Mouse (Mus musculus) thymus, postnatal 14 days (tissue): ENCODE results near the gene Fgfr1op2.
"Not testable (repeated sequence)": the region's sequence is repeated elsewhere in the genome, so short reads cannot be mapped to it uniquely, and the experiment has no call there.

Experiments
- DNase-seq: peaks from one replicate; pipeline ENCODE4 v3.0.0; 2021

Gene Fgfr1op2

DNA sequence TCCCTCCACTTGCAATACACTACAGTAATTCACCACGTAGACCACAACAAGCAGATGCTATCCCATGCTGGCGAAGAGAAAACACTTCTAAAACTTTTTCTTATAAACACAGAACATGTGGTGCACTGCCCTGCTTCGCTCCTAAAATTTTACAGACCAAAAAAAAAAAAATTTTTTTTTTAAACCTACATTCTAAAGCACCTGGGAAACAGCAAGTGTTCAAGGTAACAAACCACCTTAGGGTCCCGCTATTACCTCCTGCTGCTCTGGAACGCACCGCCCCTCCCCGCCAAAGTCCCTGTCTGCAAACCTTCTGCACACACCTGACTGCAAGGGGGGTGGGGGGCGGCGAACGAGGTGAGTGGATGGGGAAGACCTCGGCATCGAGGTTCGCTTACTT lies at the start of gene Fgfr1op2:
Gene Fgfr1op2, plus strand, starts transcription at position 301 of the 400 bp plus-strand sequence.
- DNase-seq, result no peak

DNA sequence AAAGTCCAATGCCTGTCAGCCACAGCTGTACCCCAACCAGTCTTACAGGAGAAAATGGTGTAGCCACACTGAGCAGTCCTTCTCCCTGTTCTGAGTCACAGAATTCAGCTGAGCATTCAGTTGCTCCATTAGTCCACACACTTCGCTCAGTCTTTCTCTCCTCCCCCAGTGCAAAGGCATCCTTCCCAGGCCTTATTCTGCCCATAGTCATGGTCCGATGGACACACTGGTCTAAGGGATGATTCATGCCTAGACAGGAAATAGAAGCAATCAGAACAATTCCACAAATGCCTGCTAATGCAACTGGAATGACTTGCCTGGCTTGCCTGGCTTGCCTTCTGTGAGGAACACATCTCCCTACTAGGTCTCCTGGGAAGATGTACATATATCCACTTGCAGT lies 49.5 kb upstream of the Fgfr1op2 start:
- DNase-seq, result no peak

DNA sequence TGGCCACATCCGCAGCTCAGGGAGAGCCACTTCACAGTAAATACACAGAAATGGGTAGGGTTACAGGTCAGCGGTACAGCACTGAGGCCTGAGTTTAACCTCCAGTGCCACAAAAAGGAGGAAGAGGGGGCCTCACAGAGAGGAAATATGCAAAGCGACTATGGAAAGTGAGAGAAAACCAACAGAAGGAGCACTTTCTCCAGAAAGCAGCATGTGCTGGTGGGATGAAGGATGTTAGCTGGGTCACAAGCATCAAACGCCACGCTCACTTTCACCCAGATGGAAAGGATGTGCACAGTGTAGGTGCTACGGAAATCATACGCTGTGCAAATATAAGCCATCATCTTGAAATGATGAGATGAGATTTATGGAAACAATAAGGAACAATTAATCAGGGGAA lies 46.6 kb upstream of the Fgfr1op2 start:
- no peak for DNase-seq

DNA sequence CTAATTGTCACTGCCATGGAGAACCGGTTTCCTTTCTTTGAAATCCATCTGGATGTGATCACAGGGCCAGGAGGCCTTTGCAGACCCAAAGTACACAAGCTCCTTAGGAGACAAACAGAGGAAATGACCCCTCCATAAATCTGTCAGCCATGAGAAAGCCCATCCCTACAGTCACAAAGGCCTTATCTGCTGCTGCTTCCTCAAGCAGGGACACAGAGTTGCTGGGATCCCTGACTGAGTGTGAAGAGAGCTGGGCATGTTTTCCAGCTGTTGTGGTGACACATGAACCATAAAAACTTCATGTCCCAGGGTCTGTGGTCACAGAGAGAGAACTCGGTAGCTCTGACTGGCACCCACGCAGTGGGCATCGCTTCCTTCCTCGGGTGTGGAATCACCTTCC lies 46.2 kb upstream of the Fgfr1op2 start:
- no peak for DNase-seq

DNA sequence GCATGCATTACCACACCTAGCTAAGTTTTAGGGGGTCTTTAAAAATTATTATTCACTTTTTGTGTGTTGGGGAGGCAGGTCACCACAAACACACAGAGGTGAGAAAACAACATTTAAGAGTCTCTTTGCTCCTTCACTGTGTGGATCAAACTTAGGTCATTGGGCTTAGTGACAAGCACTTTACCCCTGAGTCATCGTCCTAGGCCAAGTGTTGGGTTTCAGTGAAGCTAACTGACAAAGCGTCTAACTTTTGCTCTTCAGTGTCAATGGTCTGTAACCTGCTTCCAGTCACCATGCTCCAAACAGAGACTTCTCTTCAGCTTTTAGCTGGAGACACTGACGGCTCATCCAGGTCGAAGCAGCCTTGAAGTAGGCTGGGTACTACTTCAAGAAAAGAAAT lies 43.9 kb upstream of the Fgfr1op2 start:
- DNase-seq, result no peak

DNA sequence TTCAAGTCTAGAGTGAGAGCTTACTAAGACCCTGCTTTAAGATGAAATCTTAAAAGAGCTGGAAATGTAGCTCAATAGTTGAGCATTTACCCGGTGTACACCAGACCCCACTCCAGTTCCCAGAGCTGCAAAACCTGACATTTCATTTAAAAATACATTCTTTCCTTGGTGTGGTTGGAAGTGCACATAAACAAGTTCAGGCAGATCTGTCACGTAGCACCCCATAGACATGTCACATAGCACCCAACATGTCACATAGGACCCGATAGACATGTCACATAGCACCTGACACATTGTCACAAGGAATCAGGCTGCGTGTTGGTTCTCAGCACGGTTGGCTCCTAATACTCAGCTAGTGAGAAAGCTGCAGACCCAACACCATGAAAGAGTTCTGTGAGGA lies 41.5 kb upstream of the Fgfr1op2 start:
- DNase-seq, result no peak

DNA sequence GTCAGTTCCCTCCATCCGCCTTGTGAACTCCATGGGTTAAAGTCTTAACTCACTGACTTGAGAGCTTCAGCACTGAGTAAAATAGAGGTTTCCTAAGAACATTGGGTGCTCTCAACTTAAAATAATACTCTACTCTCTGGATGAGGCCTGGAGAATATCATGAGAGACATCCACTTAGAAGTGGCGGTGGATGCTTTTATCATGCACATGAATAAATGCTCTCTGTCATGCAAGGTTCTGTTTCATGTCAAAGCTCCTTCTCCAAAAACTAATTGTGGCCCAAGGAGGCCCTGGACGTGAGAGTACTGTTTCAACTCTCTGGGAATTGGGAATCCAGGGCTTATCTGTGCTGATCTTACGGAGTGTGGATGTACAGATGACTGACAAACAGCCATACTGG lies 39.9 kb upstream of the Fgfr1op2 start:
- no peak for DNase-seq

DNA sequence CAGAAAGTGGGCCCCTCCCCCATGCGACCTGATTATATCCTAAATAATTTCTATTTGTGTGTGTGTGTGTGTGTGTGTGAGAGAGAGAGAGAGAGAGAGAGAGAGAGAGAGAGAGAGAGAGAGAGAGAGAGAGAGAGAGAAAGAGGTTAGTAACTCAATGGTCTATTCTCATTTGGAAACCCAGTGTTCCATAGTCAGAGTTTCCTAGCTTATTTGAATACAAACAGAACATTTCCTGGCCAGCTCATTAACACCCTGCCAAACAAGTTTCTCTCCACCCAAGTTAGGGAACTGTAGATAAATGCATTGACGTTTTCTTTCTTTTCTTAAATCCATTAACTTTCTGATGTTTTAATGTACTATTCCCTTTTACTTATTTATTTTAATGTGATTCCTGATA lies 38.9 kb upstream of the Fgfr1op2 start:
- no peak for DNase-seq

DNA sequence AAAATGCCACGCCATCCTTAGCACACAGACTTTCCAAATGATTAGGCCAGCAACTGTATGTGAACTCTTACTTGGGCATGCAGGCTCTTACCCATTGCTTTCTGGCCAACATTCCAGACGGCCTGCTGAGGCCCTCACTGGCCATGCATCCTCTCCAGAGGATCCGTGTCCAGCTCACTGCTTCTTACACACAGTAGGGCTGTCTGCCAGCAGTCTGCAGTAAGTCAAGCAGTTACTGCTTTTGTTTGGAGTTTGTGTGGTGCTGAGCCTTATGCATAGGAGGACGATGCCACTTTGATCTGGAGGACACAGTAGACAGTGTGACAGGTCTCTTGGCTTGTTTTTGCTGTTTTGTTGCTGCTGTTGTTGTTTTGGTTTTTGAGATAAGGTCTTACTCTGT lies 38.3 kb upstream of the Fgfr1op2 start:
- DNase-seq, result no peak

DNA sequence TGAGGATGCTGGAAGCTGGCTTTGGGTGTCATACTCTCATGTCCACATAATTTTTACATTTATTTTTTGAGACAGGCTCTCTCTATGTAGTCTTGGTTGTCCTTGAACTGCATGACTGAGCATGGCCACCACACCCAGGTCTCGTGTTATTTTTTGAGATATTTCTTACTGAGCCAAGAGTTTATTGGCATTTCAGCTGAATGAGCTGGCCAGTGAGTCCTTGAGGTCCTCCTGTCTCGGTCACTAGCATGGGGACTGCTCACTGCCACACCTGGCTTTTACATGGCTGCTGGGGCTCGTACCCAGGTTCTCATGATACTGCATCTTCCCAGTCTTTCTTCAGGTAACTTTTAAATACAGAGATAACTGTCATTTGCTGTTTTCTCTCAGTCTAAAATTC lies 36.6 kb upstream of the Fgfr1op2 start:
- DNase-seq, result no peak

DNA sequence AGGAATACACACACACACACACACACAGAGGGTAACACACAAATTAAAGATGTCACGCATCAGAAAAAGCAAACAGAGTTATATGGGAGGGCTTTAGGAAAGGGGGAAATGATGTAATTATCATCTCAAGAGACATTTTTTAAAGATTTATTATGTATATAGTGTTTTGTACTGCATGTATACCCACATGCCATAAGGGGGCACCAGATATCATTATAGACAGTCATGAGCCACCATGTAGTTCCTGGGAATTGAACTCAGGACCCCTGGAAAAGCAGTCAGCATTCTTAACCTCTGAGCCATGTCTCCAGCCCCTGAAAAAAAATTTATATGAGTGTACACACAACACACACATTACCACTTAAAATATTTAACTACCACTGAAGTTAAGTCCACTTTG lies 32.4 kb upstream of the Fgfr1op2 start:
- no peak for DNase-seq

DNA sequence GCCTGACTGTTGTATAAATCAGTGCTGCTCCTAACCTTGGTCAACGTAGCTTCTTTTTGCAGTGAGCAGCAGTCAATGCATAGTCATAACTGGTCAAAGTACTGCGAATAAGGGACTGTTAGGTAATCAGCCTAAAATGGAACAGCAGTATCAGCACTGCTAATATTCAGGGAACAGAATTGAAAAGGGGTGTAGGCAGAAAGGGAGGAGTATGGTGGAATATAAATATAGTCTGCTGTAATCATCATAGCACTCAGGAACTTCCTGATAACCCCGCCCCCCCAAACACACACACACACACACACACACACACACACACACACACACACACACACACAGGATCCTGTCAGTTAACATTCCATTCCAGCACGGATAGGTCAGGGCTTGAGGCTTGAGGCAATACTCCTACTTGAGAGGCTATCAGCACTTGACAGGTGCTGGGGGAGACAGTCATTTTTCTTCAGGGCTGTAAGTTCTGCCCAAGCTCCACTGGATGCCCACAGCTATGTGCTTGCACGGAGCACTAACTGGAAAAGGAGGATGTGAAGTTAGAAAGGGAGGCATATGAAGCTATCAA lies 31.6 kb upstream of the Fgfr1op2 start:
- no peak for DNase-seq

DNA sequence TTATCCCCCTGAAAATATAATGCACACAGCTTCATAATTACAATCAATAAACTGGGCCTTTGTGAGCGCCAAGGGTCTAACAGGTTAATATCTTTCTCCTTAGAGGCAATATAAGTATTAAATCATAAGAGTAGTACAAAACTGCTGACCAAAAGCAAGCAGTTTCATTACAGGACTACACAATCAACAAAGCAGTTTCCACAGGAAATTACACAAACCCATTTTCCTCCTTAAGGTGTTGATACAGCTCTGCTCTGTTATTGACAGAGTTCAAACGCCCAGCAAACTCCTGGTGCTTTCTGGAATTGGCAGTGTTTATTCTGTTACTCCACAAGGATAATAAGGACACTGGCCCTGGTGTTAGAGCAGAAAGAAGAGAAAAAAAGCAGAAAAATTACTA lies 26.6 kb upstream of the Fgfr1op2 start:
- no peak for DNase-seq

DNA sequence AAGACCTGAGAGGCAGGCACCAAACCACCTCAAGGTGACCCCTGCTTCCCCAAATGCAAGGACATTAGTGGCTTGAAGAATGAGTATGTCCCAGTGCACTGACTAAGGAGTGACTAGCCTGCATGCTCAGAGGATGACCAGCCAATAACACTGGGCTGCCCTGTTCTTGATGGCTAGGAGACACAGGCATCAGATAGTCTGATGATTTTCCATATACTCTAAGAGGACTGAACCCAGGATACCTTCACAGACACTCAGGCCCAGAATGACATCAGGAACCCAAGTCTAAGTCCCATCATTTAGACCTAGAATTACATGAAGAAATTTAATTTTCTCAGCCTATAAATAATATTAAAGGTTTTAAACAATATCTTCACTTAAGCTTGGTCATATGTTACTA lies 25.7 kb upstream of the Fgfr1op2 start:
- no peak for DNase-seq

DNA sequence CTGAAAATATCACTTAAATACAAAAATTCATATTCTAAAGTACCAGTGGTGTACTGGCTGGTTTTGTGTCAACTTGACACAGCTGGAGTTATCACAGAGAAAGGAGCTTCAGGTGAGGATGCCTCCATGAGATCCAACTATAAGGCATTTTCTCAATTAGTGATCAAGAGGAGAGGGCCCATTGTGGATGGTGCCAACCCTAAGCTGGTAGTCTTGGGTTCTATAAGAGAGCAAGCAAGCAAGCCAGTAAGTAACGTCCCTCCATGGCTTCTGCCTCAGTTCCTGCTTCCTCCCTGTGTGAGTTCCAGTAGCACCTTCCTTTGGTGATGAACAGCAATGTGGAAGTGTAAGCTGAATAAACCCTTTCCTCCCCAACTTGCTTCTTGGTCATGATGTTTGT lies 14.5 kb upstream of the Fgfr1op2 start:
- DNase-seq, result not testable (repeated sequence)

DNA sequence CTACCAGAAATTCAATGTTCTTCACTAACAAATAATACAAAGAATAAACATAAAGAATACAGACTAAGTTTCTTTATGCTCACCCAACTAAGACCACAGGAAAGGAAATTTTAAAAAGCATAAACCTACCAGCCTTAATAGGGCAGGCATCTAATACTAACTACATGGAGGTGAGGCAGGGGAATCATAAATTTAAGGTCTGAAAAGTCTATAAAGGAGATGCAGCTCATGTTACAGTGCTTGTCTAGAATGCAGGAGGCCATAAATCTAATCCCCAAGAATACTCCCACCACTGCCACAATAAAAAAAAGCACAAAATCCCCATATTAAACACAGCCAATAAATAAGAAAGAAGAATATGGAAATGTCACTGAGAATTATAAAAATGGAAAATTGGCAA lies 4.9 kb upstream of the Fgfr1op2 start:
- no peak for DNase-seq

DNA sequence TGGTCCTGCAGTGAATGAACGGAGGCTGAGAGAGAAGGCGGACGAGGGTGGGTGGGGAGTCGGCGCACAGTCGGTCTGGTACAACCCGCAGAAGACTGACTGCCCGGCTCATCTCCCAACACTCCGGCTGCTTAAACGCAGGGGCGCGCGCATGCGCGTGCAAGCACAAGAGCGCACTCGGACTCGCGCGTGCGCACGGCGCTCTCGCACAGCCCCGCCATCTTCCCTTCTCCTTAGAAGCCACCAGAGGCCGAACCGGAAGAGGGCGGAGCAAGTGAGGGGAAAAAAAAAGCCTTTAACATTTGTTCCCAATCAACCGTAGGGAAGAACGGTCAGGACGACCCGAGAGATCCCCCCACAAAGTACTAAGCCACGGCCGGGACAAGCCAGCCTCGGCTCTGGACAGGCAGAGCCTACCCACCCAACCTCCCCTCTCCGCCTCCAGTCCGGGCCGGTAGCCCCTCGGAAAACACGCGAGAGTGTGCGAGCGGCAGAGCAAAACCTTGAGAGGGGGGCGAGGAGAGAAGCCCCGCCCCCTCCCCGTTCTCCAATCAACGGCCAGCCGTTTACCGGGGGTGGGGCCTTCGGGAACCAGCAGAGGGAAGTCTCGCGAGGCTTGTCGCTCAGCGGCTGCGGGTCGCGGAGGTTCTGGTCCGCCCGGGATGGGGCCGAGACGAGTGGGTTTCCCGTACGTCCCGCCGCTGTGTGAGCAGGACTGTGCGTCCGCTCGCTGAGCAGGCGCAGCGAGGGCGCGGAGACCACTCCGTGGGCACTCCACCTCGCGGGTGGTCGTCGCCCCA lies 507 bp downstream of the Fgfr1op2 start, which contains the start of gene Ints13:
Gene Ints13, minus strand, starts transcription at position 526 of the 800 bp plus-strand sequence.
- peak; percentile 98 for DNase-seq

DNA sequence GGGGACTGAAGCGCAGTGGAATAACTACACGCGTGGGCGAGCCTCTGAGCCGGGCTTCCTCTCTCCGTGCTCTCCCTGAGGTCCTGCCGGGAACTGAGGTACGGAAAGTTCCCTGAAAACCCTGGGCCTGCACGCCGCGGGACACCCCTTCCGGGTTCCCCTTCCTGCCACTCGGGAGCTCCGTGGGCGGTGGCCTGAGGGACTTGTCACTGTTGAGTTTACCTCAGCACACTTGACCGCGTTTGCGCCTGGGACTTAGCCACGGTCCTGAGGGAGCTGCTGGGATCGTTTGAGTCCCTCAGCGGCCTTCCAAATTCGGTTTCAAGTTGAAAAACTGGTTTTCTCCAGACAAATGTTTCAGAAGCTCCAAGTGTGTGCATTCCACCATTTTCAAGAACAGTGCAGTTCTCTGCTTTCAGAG lies 1.1 kb downstream of the Fgfr1op2 start:
- DNase-seq, result peak; percentile 78

DNA sequence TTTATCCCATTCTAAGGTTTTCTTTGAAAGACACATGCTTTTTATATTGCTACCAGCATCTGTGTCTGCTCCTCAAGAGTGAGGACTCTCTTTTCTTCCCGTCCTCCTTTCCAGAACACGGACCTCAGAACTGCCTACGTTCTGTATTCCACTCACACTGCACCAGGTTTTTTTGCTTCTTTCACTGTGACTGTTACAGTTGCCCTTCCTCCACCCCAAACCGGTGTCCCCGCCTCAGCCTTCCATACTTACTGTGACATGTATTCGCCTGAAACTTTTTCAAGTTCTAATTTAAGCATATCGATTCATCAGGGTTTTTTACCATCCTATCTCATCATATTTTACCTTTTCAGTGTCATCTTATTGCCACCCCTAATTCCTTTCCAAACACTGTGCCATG lies 1.6 kb downstream of the Fgfr1op2 start:
- DNase-seq, result peak; percentile 48

DNA sequence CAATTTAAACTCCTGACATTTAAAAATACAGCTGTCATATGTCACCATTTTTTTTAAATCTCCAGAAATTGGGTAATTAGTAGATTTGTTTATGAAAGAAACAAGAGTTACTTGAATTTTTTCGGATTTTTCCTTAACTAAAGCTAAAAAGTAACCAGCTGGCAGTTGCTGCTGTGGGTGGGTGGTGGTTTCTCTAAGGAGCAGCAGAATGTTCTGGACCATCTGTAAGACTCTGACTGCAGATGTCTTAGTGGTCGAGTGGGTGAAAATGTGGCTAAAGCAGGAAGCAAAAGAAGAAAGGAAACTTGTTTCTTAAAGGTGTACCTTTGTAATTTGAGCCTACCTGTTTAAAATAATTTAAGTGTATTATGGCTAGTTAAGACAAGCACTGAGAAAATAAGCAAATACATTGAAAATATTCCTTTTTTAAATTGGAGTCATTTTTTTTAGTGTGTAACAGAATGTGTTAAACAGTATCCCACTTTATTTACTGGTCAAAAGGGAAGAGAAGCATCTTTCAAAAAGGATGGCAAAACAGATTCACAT lies 3.5 kb downstream of the Fgfr1op2 start:
- DNase-seq, result peak; percentile 32

DNA sequence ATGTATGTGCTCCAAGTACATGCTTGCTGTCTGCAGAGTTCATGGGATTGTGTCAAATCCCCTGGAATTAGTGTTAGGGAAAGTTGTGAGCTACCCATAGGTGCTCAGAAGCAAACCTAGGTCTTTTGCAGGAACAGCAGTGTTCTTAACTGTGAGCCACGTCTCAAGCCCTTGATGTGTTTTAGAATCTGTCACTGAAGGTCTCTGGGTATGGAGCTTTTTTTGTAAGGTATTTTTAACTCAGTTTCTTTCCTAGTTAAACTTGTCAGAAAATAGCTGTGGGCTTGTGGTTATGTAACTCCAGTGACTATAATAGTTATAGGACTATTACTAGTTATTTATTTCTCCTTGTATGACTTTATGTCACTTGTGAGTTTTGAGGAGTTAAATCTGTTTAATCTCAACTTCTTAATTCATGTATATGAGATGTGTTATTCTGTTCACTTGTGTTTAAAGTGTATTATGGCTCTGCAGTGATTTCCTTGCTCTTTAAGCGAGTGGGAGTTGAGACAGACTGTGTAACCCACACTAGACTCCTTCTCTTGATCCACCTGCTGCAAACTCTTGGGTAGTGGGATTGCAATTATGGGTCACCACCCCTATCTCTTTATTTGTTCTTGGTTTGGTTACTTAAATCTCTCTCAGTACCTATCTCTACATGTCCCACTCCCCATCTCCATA lies 6.5 kb downstream of the Fgfr1op2 start:
- no peak for DNase-seq

DNA sequence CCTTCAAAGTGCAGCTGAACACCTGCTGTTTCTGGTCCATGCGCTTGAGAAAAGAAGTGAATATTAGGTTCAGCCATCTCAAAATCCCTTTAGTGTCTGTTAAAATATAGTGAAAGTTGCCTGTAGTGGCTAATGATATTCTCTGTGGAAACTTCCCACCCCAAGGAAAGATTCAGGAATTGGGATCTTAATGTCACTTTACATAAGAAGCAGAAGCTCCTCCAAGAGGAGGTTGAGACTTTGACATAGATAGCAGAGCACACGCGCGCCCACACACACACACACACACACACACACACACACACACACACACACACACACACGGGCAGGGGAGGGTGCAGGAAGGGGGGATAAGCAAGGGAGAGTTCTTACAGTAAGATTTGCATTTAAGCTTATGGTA lies 8.1 kb downstream of the Fgfr1op2 start:
- DNase-seq, result no peak

DNA sequence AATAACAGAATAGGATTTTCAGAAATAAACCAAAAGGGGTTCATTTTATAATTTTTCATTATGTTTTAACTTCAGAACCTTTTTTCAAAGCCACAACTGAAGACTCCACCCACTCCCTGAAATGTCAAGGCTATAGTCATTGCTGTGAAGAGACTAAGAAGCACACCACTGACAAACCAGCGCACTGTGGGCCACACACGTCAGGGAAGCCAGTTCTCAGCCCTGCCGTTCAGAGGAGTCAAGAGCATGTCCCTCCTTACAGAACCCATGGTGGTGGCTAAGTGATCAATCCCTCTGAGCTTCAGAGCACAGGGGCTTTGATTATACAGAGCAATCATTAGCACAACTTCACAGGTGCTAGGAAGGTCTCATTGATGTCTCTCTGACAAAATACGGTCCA lies 25.6 kb downstream of the Fgfr1op2 start:
- no peak for DNase-seq

DNA sequence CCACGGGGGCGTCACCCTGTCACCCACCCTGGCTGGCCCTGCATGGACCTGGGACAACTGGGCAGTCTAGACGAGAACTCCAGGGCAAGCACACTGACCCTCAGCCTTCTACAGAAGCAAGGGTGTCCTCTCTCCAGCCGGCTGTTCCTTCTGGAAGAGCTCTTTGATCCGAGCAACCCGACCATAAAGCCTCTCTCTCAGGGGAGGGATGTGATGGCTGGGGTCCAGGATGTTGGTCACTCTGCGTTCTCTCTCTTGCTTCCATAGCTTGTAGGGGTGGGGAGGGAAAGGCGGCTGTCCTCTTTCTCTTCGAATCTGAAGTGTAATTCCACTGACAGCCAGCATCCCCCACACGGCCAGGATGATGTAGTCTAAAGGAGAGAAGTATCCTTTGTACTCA lies 26.6 kb downstream of the Fgfr1op2 start:
- no peak for DNase-seq
